Mouse (Mus musculus) ES-E14 (cell line): Measurements from ENCODE around the gene Pramel5. TPM values are rescaled to one million over a fixed set of nuclear protein-coding genes. Genes with fewer than 3 reads are reported as not detected.
"Not testable (repeated sequence)": the region's sequence is repeated elsewhere in the genome, so short reads cannot be mapped to it uniquely, and the experiment has no call there.

Source experiments
- DNase-seq: peaks from one replicate; pipeline ENCODE4 v3.0.0-alpha.2; 2013; ENCODE audit warnings: low read depth, low spot score
- H3K27ac ChIP-seq: 2 replicates; pipeline ENCODE4 v1.5.1; 2012; ENCODE audit warnings: low read depth, mild to moderate bottlenecking, low read length, moderate library complexity, mixed read lengths; ENCODE audit not compliant: poor library complexity, insufficient read depth, severe bottlenecking
- H3K36me3 ChIP-seq: 2 replicates; pipeline ENCODE4 v1.6.1; 2012; ENCODE audit warnings: mild to moderate bottlenecking, low read length, moderate library complexity, mixed read lengths; ENCODE audit not compliant: control insufficient read depth, poor library complexity, insufficient read depth, severe bottlenecking
- H3K4me1 ChIP-seq, 2 experiments: fragments of 150-350 bp in 1 of 2; sonication (generic) in 1 of 2; 2 replicates each; pipeline ENCODE4 v1.6.1; 2012; ENCODE audit warnings: low read length in 2 of 2, mild to moderate bottlenecking in 1 of 2, mixed read lengths in 1 of 2; ENCODE audit not compliant: control insufficient read depth in 2 of 2, insufficient read depth in 2 of 2, poor library complexity in 1 of 2
- H3K4me3 ChIP-seq, 2 experiments: fragments of 150-350 bp in 1 of 2; sonication (generic) in 1 of 2; 2 replicates each; pipeline ENCODE4 v1.5.1; 2012; ENCODE audit warnings: low read length in 2 of 2, low read depth in 1 of 2, mild to moderate bottlenecking in 1 of 2, mixed read lengths in 1 of 2; ENCODE audit not compliant: insufficient read depth in 1 of 2, poor library complexity in 1 of 2, severe bottlenecking in 1 of 2
- H3K9ac ChIP-seq: 2 replicates; pipeline ENCODE4 v1.6.1; 2012; ENCODE audit warnings: low read depth, mild to moderate bottlenecking, low read length, mixed read lengths; ENCODE audit not compliant: poor library complexity, insufficient read depth, severe bottlenecking
- H3K9me3 ChIP-seq: fragments of 150-350 bp; sonication (generic); 2 replicates; pipeline ENCODE4 v1.6.1; 2012; ENCODE audit warnings: low read depth, mild to moderate bottlenecking, low read length; ENCODE audit not compliant: control insufficient read depth, insufficient read depth
- CHD2 ChIP-seq: IDR thresholded peaks from 2 replicates; pipeline ENCODE4 v1.6.1; 2014; ENCODE audit warnings: mild to moderate bottlenecking, low read depth, low read length, inconsistent platforms
- in situ Hi-C, 2 experiments: fragments of 600-800 bp; cut with MboI; formaldehyde crosslinking; loops; one replicate each; pipeline ENCODE4 v1.15.1; 2025; ENCODE audit warnings: low sequenced_read_pairs in 2 of 2, inconsistent platforms in 1 of 2; ENCODE audit not compliant: unreplicated experiment in 2 of 2
- total RNA-seq: library from RNA; depleted of rRNA; stranded (reverse); fragments of 300-350 nt; gene quantifications from 2 replicates; pipeline ENCODE4 v1.2.3, GENCODE M21; 2012; rRNA removed

Pramel5 gene
- 0.13 TPM in 1 of 2 replicates, not detected in the other for total RNA-seq

- H3K9me3 ChIP-seq, H3K9ac ChIP-seq, H3K36me3 ChIP-seq, in situ Hi-C loops, H3K4me3 ChIP-seq, H3K27ac ChIP-seq, DNase-seq, H3K4me1 ChIP-seq: not testable (repeated sequence)
Observed at GRCm38 (mm10) chr4:144280388-144280787, at the start of gene Pramel5. Gene Pramel5, minus strand, starts transcription at chr4:144280488.

DNA sequence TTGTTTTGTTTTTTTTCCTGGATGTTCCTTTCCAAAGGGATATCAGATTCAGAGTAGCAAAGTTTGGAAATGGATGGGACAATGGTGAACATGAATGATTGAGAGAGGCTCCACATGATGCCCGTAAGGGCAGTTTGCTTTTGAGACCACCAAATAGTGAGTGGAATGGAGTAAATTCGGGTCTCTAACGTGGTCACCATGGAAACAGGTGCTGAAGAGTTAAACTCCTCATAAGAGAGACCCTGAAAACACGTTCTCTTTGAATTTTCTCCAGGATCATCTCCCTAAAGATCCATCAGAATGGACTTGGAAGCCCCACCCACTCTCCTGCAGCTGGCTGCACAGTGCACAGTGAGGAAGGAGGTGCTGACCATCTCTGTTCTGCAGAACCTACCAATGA is 49.7 kb upstream of the Pramel5 start, which contains the start of gene Gm13128:
Gene Gm13128 (plus strand): TSS at position 301 of the 400 bp plus-strand sequence.
- in situ Hi-C loops, result loop anchor here in 1 of 2 experiments (10.0 kb wide), 1 partner anchor 345 kb away; no protein-coding TSS in a partner anchor
- H3K4me1 ChIP-seq, H3K9me3 ChIP-seq, H3K9ac ChIP-seq, DNase-seq, H3K4me3 ChIP-seq, H3K36me3 ChIP-seq, H3K27ac ChIP-seq: not testable (repeated sequence)

GRCm38 (mm10) chr4:144312666-144313460 is 32.6 kb upstream of the Pramel5 start:
- not testable (repeated sequence) for H3K4me1 ChIP-seq, H3K27ac ChIP-seq, H3K36me3 ChIP-seq, H3K9me3 ChIP-seq, H3K9ac ChIP-seq, H3K4me3 ChIP-seq
- DNase-seq, result peak; percentile 37
- in situ Hi-C loops, result loop anchor here (10.0 to 25.0 kb wide), 2 partner anchors 298 to 301 kb away; no protein-coding TSS in a partner anchor
- peak; percentile 58; the same call in 1 of the 2 replicates for TF ChIP-seq CHD2

DNA sequence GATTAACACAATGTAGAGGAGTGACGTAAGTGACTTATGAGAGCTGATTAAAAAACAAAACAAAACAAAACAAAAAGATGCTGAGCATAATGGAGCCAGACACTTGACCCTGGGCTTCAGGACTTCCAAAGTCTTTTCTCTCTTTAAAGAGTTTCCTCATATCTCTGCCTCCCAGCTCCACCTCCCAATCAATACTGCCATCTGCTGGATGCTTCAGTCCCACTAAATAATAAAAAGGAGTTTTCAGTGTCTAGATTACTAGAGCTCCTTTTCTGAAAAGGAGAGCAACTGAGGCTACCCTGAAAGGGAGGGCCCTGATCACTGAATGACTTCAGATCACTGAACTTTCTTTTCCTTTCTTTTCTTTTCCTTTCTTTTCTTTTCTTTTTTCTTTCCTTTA is 19.1 kb upstream of the Pramel5 start:
- in situ Hi-C loops, H3K9me3 ChIP-seq: not testable (repeated sequence)

GRCm38 (mm10) chr4:144254768-144255167 is 25.5 kb downstream of the Pramel5 start:
- H3K9ac ChIP-seq, H3K4me1 ChIP-seq, in situ Hi-C loops, H3K27ac ChIP-seq, H3K9me3 ChIP-seq, H3K4me3 ChIP-seq, H3K36me3 ChIP-seq: not testable (repeated sequence)
- peak; percentile 21 for DNase-seq

More for the DNA sequence above, 19.1 kb upstream of the Pramel5 start:
- H3K36me3 ChIP-seq, H3K9ac ChIP-seq, DNase-seq, H3K4me1 ChIP-seq, H3K27ac ChIP-seq, H3K4me3 ChIP-seq: not testable (repeated sequence)

Other genes starting within 250 kb of the Pramel5 start
- gene Pramel4, start 221.4 kb downstream of the Pramel5 start, total RNA-seq, result not detected in 2 replicates
- not detected in 2 replicates for gene Gm13102, start 174.0 kb downstream of the Pramel5 start, total RNA-seq
- not detected in 2 replicates for gene Oog3, start 117.8 kb downstream of the Pramel5 start, total RNA-seq
- gene Oog2, start 89.8 kb downstream of the Pramel5 start, total RNA-seq, result not detected in 2 replicates
- not detected in 2 replicates for gene C87977, start 67.2 kb downstream of the Pramel5 start, total RNA-seq
- 1.4 and 7.5 TPM in 2 replicates for gene Gm13128, start 49.8 kb upstream of the Pramel5 start, total RNA-seq
- gene Gm13119, start 77.5 kb upstream of the Pramel5 start, total RNA-seq, result 3.7 and 4.3 TPM in 2 replicates
- not detected in 2 replicates for gene Pramef20, start 97.4 kb upstream of the Pramel5 start, total RNA-seq
- 14.5 and 20.3 TPM in 2 replicates for gene Pramef12, start 128.0 kb upstream of the Pramel5 start, total RNA-seq
- not detected in 2 replicates for gene 1700012P22Rik, start 158.3 kb upstream of the Pramel5 start, total RNA-seq
- gene Gm9944, start 172.8 kb upstream of the Pramel5 start, total RNA-seq, result not detected in 2 replicates
- not detected in 2 replicates for gene Aadacl3, start 183.3 kb upstream of the Pramel5 start, total RNA-seq
- not detected in 2 replicates for gene 9430007A20Rik, start 239.3 kb upstream of the Pramel5 start, total RNA-seq